Mouse (Mus musculus): ENCODE measurements around the gene Plekhh1.

DNA sequence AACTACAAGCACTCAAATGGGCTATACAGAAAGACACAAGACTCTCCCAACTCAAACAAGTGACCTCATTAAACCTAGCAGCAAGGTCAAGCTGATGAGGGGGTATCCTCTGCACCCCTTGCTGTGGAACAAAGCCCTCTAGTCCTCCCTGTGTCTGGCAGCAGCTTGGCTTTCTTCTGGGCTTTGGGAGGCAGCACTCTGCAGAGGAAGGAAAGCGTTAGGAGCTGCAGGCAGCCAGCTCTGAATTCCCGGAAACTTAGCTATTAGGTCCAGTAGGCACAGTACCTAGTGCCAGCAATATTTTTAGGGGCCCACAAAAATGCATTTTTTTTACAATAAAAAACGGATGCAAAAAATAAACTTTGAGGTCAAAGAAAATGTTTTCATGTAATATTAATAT, 18.4 kb upstream of the Plekhh1 start:
- TF ChIP-seq CTCF (IDR thresholded peaks at IDR 0.05; ENCODE audit: low read depth) (no peak), EP300 (IDR thresholded peaks at IDR 0.05; ENCODE audit: low read depth) (no peak)

All from liver, embryonic 14.5 days (tissue).